ENCODE assay signal across 11 mouse cellular contexts in the genomic region with DNA sequence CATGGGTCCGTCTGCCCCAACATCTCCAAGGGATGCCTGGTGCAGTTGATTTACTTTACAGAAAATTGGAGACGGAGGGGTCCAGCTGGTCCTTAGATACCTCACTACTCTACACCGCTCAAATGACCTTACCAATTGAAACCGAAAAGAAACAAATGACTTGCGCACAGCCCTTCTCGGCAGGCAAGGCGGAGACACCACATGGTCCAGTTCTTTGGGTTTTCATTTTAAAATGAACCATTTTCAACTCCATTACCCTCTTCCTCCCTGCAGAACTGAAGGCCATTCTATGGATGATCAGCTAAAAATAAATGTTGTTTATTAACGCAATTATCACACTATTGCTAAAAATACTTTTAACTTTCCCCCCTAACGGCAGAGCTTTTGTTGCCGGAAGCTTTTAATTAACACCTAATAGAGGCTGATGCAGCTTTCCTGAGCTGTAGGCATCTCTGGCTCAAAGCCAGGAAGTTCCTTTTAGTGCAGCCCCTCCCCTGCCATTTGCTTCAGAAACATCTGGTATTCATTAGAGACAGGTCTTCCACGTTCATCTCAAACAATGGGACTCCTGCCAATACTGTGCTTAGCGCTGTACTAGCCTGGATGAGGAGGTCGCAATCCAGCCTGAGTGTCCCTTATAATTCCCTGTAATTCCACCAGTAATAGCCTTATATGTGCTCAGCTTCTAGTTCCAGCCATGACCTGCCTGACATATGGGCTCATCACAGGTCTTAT.
A peak's percentile ranks its signal among the peaks of the same experiment; 100 is the strongest.
DNase-seq lines count a peak whose midpoint lies in the region; ATAC-seq lines count a peak whose summit lies in the region.
"Had no signal": no experiment of that assay in that cellular context is flagged by ENCODE, and none has a peak within 500 bp of the region (broad histone marks: within the 10 kb centered on the region; RNA-seq: fewer than 3 reads in every experiment).

No protein-coding gene starts in this region.

- H3K9ac ChIP-seq in heart, embryonic 13.5 days: no peak overlapping the region
- no peak overlapping the region for H3K9ac ChIP-seq in heart, embryonic 11.5 days (ENCODE audit: low read depth, low read length)
- no peak overlapping the region for H3K9ac ChIP-seq in embryonic facial prominence, embryonic 14.5 days (ENCODE audit: low read depth, low read length)
- H3K9ac ChIP-seq: midbrain, embryonic 15.5 days had no signal

- H3K9me3 ChIP-seq in heart, embryonic 13.5 days: no peaks in the 10 kb centered on the region
- H3K9me3 ChIP-seq in heart, embryonic 11.5 days (replicated peaks; ENCODE audit: control insufficient read depth, low read length): no peaks in the 10 kb centered on the region
- H3K9me3 ChIP-seq in embryonic facial prominence, embryonic 14.5 days (ENCODE audit: control insufficient read depth, low read length): no peaks in the 10 kb centered on the region
- H3K9me3 ChIP-seq: midbrain, embryonic 15.5 days had no signal

- H3K27me3 ChIP-seq in heart, embryonic 13.5 days (replicated peaks): peaks cover 6% of the 10 kb centered on the region; the same call in 1 of the 2 replicates
- no peaks in the 10 kb centered on the region for H3K27me3 ChIP-seq in heart, embryonic 11.5 days (ENCODE audit: control insufficient read depth, insufficient read depth, low read length)
- H3K27me3 ChIP-seq in embryonic facial prominence, embryonic 14.5 days (replicated peaks; ENCODE audit: control insufficient read depth, insufficient read depth, low read length): peaks cover 8% of the 10 kb centered on the region
- H3K27me3 ChIP-seq: midbrain, embryonic 15.5 days had no signal

- no peaks in the 10 kb centered on the region for H3K36me3 ChIP-seq in heart, embryonic 13.5 days
- H3K36me3 ChIP-seq in heart, embryonic 11.5 days (ENCODE audit: control insufficient read depth, insufficient read depth, low read length): no peaks in the 10 kb centered on the region
- H3K36me3 ChIP-seq in embryonic facial prominence, embryonic 14.5 days (ENCODE audit: control insufficient read depth, insufficient read depth, low read length): no peaks in the 10 kb centered on the region
- H3K36me3 ChIP-seq: midbrain, embryonic 15.5 days had no signal

- peak; percentile 63 for DNase-seq in ES-CJ7 (ENCODE audit: low read depth, low spot score)
- peak; percentile 93 for DNase-seq in embryonic facial prominence, embryonic 14.5 days (ENCODE audit: low spot score)
- DNase-seq in lung, postnatal 4 days: peak; percentile 8 to 38
- DNase-seq in B cell, adult 2 months: no peak
- no peak for DNase-seq in left cerebral cortex, postnatal 36 days (ENCODE audit: low spot score in 2 of 2)
- DNase-seq: adrenal gland, adult 2 months; cerebellum, postnatal 36 days had no signal

- WGBS in heart, embryonic 13.5 days: 46% methylated on average over 13 of the region's 13 CpGs
- 49% methylated on average over 13 of the region's 13 CpGs for whole genome bisulfite sequencing in heart, embryonic 11.5 days (ENCODE audit: insufficient replicate concordance)
- 22% methylated on average over 13 of the region's 13 CpGs for WGBS in embryonic facial prominence, embryonic 14.5 days

- ATAC-seq in heart, embryonic 13.5 days (ENCODE audit: extremely low read depth, insufficient number of reproducible peaks, low FRiP score, low TSS enrichment): no peak
- ATAC-seq in heart, embryonic 11.5 days (replicated peaks; ENCODE audit: insufficient number of reproducible peaks, low FRiP score, low TSS enrichment): no peak; the same call in 1 of the 2 replicates
- ATAC-seq in embryonic facial prominence, embryonic 14.5 days (ENCODE audit: low read depth): peak; percentile 85
- ATAC-seq in inflammation-experienced regulatory T-cells, adult 6 months: no peak
- ATAC-seq: midbrain, embryonic 15.5 days had no signal

- intact Hi-C loops in left cerebral cortex, postnatal 36 days (cut with DNase I): no loop called here

- no peak overlapping the region for H3K27ac ChIP-seq in heart, embryonic 13.5 days (replicated peaks)
- H3K27ac ChIP-seq in heart, embryonic 11.5 days (ENCODE audit: low read depth, low read length): no peak overlapping the region
- no peak overlapping the region for H3K27ac ChIP-seq in embryonic facial prominence, embryonic 14.5 days (replicated peaks; ENCODE audit: low read depth, low read length)
- H3K27ac ChIP-seq: midbrain, embryonic 15.5 days had no signal

- H3K4me1 ChIP-seq in heart, embryonic 13.5 days: peaks cover 18% of the 10 kb centered on the region
- H3K4me1 ChIP-seq in heart, embryonic 11.5 days (ENCODE audit: control insufficient read depth, insufficient read depth, low read length): peaks cover 8% of the 10 kb centered on the region
- H3K4me1 ChIP-seq in embryonic facial prominence, embryonic 14.5 days (ENCODE audit: control insufficient read depth, insufficient read depth, low read length): peaks cover 13% of the 10 kb centered on the region
- H3K4me1 ChIP-seq: midbrain, embryonic 15.5 days had no signal

- no peak overlapping the region for H3K4me3 ChIP-seq in heart, embryonic 13.5 days
- H3K4me3 ChIP-seq in heart, embryonic 11.5 days (ENCODE audit: low read depth, low read length): no peak overlapping the region
- H3K4me3 ChIP-seq in embryonic facial prominence, embryonic 14.5 days (ENCODE audit: low read depth, low read length): no peak overlapping the region
- H3K4me3 ChIP-seq: midbrain, embryonic 15.5 days had no signal

- H3K4me2 ChIP-seq in heart, embryonic 13.5 days: 0 out of 2 replicates have a peak overlapping the region, but pooled peaks have one; percentile 7
- no peak overlapping the region for H3K4me2 ChIP-seq in heart, embryonic 11.5 days
- H3K4me2 ChIP-seq in embryonic facial prominence, embryonic 14.5 days (ENCODE audit: low read depth, low read length): 0 out of 2 replicates have a peak overlapping the region, but pooled peaks have one; percentile 17
- H3K4me2 ChIP-seq: midbrain, embryonic 15.5 days had no signal

Comparison
In these comparisons a context has a peak if more than half of its experiments do, and no peak if none do; other contexts are left out.
1. DNase-seq: peak in ES-CJ7 (single experiment), embryonic facial prominence, embryonic 14.5 days (single experiment) and lung, postnatal 4 days (2 of 2); none in B cell, adult 2 months (0 of 2) and left cerebral cortex, postnatal 36 days (0 of 2).